Mouse (Mus musculus): ENCODE results near the gene Gm14226. TPM values are rescaled to one million over a fixed set of nuclear protein-coding genes. Genes with fewer than 3 reads are reported as not detected.
"Not testable (repeated sequence)": the region's sequence is repeated elsewhere in the genome, so short reads cannot be mapped to it uniquely, and the experiment has no call there.

The Gm14226 gene
- polyA plus RNA-seq, 1 experiment from 2014 or later, result 12.6 TPM

DNA sequence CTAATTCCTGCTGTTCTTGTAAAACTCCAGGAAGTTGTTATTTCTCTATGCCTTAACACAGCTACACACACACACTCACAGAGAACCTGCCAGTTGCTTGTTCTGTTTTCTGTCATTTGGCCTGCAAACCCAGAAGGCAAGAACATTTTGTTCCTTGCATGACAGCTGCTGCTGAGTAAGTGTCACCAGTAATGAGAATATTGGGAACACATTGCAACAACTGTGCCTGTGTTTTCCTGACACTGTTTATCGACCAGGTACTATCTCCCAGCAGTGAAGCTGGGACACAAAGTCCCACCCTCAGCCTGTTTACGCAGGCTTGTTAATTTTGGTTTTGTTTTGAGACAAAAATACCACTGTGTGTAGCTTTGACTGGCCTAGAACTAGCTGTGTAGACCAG, 34.6 kb downstream of the Gm14226 start:
- Histone ChIP-seq H3K36me3 (no peaks in the 10 kb centered on the region), H3K27ac (no peak overlapping the region), H3K4me1 (peaks cover 19% of the 10 kb centered on the region), H3K27me3 (ENCODE audit: insufficient read depth, poor library complexity, severe bottlenecking) (no peaks in the 10 kb centered on the region), H3K4me3 (no peak overlapping the region), H3K9me3 (no peaks in the 10 kb centered on the region)
- DNase-seq (ENCODE audit: low spot score), result no peak
- 66% methylated on average over 2 of the region's 2 CpGs for WGBS

DNA sequence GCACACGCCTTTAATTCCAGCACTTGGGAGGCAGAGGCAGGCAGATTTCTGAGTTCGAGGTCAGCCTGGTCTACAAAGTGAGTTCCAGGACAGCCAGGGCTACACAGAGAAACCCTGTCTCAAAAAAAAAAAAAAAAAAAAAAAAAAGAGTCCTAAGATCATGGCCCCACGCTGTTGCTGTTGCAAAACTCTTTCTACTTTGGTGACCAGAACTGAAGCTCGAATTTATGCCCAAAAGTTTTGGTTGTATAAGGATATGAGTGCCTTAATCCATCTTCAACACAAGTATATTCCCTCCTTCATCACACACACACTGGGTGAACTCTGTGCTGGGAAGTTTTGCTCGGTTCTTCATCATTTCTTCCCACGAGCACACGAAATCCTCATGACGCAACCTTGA, 35.4 kb downstream of the Gm14226 start:
- H3K27me3 ChIP-seq (ENCODE audit: insufficient read depth, poor library complexity, severe bottlenecking); DNase-seq (ENCODE audit: low spot score); H3K9me3 ChIP-seq; H3K36me3 ChIP-seq; H3K4me3 ChIP-seq; H3K27ac ChIP-seq: not testable (repeated sequence)
- H3K4me1 ChIP-seq, result peaks cover 19% of the 10 kb centered on the region
- WGBS, result 90% methylated on average over 8 of the region's 8 CpGs

GRCm38 (mm10) chr2:155054672-155055071, 36.6 kb downstream of the Gm14226 start:
- DNase-seq (ENCODE audit: low spot score), result no peak
- Histone ChIP-seq H3K9me3 (no peaks in the 10 kb centered on the region), H3K27me3 (ENCODE audit: insufficient read depth, poor library complexity, severe bottlenecking) (no peaks in the 10 kb centered on the region), H3K4me1 (peaks cover 19% of the 10 kb centered on the region), H3K4me3 (no peak overlapping the region), H3K27ac (no peak overlapping the region), H3K36me3 (peaks cover 7% of the 10 kb centered on the region)
- WGBS, result 84% methylated on average over 3 of the region's 3 CpGs

DNA sequence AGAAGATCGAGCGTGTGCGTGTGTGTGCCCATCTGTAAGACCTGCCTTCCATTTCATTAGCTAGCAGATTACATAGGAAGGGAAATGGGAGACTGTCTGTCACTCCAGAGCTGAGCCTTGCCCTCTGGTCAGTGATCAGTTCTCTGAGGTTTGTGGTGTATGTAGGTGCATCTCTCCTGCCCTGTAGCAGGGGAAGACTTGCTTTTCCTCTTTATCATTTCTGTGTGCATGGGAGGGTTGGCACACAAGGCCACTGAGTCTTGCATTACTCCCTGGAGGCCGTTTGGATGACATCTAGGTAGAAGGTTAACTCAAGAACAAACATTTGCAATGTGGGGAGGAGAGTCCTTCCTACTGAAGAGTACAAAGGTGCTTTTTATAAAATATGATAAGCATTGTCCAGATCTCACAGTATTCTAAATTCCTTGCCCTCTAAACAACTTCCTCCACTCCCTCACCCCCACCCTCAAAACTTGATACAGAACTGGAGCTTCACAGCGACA, 38.1 kb downstream of the Gm14226 start:
- no peak for DNase-seq (ENCODE audit: low spot score)
- Histone ChIP-seq H3K4me3 (no peak overlapping the region), H3K36me3 (peaks cover 15% of the 10 kb centered on the region), H3K27me3 (ENCODE audit: insufficient read depth, poor library complexity, severe bottlenecking) (no peaks in the 10 kb centered on the region), H3K4me1 (peaks cover 13% of the 10 kb centered on the region), H3K27ac (no peak overlapping the region), H3K9me3 (no peaks in the 10 kb centered on the region)
- 68% methylated on average over 5 of the region's 5 CpGs for WGBS

DNA sequence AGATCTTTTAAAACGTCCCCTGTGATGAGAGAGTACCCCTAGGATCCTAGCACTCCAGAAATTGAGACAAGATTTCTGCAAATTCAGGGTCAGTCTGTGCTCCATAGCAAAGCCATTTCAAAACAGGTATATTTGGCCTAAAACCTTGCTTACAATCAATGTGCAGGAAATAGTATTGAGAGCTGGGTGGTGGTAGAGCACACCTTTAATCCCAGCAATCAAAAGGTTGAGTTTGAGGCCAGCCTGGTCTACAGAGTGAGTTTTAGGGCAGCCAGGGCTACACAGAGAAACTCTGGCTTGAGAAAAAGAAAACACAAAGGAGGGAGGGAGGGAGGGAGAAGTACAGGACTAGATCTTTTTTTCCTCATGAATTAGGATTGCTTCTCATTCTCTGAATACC, 39.3 kb downstream of the Gm14226 start:
- H3K9me3 ChIP-seq, result no peaks in the 10 kb centered on the region
- H3K4me1 ChIP-seq, result peaks cover 2% of the 10 kb centered on the region
- H3K4me3 ChIP-seq, result no peak overlapping the region
- DNase-seq (ENCODE audit: low spot score), result no peak
- no peak overlapping the region for H3K27ac ChIP-seq
- peaks cover 28% of the 10 kb centered on the region for H3K36me3 ChIP-seq
- 66% methylated on average over 1 of the region's 1 CpGs for WGBS
- no peaks in the 10 kb centered on the region for H3K27me3 ChIP-seq (ENCODE audit: insufficient read depth, poor library complexity, severe bottlenecking)

DNA sequence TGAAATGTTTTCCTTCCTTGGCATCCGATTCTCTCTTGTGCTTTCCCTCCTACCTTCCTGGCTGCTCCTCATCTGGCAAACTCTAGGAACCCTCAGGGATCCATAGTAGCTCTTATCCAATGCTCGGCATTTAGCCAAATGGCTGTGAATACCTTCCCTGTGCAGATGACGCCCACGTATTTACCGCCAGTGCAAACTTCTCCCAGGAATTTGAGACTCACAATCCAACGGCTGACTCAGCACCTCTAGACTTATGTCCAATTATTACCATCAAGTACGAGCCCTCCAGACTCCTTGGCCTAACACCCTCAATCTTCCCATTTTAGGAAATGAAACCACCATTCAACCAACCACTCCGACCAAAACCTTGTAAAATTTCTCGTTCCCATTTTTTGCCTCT, 53.0 kb downstream of the Gm14226 start:
- H3K4me3 ChIP-seq, result no peak overlapping the region
- peaks cover 22% of the 10 kb centered on the region for H3K4me1 ChIP-seq
- peaks cover 30% of the 10 kb centered on the region for H3K36me3 ChIP-seq
- no peak for DNase-seq (ENCODE audit: low spot score)
- H3K9me3 ChIP-seq, result no peaks in the 10 kb centered on the region
- no peak overlapping the region for H3K27ac ChIP-seq
- no peaks in the 10 kb centered on the region for H3K27me3 ChIP-seq (ENCODE audit: insufficient read depth, poor library complexity, severe bottlenecking)
- 85% methylated on average over 9 of the region's 9 CpGs for WGBS

DNA sequence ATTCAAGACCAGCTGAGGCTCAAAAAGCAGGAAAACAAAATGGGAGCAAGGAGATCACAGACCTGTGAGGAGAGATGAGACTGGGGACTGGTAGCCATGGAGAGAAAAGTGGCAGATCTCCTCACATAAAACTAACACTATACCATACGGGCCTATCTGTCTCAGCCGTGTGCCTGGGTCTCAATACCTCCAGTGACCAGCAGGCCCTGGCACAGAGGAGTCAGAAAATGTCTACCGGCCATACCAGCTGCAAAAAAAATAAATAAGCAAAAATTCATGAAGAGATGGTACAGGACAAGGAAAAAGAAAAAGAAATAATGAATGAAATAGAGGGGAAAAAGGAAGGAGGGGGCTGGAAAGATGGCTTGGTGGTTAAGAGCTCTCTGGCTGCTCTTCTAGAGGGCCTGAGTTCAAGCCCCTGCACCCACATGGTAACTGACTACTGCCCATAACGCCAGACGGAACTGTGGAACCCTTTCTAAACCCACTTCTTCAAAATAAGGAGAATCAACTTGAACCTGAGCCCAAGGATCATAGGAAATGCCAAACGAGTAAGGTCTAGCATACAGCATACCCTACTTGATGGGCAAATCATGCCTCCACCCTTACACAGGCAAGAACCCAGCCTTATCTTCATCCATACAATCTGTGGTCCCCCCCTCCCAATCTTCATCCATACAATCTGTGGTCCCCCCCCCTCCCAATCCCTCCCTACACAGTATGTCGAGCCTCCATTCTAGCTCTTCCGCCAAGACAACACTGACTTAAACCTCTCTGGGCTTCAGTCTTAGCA, 54.5 kb downstream of the Gm14226 start:
- peak overlapping the region; percentile 76; the same call in 1 of the 2 replicates for H3K4me3 ChIP-seq
- H3K27ac ChIP-seq, result no peak overlapping the region

DNA sequence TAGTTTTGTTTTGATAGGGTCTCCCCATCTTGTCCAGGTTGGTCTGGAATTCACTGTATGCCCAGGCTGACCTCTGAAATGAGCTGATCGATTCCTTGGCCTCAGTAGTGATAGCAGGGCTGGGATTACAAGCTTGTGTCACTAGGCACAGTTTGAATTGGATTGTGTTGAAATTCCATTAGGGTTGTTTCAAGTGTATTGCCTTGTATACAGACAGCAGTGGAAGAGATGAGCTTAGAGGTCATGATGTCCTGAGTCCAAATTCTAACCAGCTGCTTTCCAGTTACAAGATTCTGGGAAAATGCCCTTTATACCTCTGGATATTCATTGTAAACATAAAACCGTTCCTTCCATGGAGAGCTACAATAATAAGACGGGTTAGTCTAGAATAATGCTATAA, 55.3 kb downstream of the Gm14226 start:
- no peaks in the 10 kb centered on the region for H3K27me3 ChIP-seq (ENCODE audit: insufficient read depth, poor library complexity, severe bottlenecking)
- peak overlapping the region; percentile 76 for H3K4me3 ChIP-seq
- 26% methylated on average over 3 of the region's 3 CpGs for WGBS
- H3K27ac ChIP-seq, result peak overlapping the region; percentile 95
- peaks cover 7% of the 10 kb centered on the region for H3K36me3 ChIP-seq
- H3K9me3 ChIP-seq, result no peaks in the 10 kb centered on the region
- no peak for DNase-seq (ENCODE audit: low spot score)
- peaks cover 22% of the 10 kb centered on the region for H3K4me1 ChIP-seq

More for the DNA sequence above, 54.5 kb downstream of the Gm14226 start:
- H3K27me3 ChIP-seq (ENCODE audit: insufficient read depth, poor library complexity, severe bottlenecking), result no peaks in the 10 kb centered on the region
- WGBS, result 89% methylated on average over 8 of the region's 8 CpGs
- H3K4me1 ChIP-seq, result peaks cover 22% of the 10 kb centered on the region
- no peaks in the 10 kb centered on the region for H3K9me3 ChIP-seq
- H3K36me3 ChIP-seq, result peaks cover 15% of the 10 kb centered on the region
- no peak for DNase-seq (ENCODE audit: low spot score)

DNA sequence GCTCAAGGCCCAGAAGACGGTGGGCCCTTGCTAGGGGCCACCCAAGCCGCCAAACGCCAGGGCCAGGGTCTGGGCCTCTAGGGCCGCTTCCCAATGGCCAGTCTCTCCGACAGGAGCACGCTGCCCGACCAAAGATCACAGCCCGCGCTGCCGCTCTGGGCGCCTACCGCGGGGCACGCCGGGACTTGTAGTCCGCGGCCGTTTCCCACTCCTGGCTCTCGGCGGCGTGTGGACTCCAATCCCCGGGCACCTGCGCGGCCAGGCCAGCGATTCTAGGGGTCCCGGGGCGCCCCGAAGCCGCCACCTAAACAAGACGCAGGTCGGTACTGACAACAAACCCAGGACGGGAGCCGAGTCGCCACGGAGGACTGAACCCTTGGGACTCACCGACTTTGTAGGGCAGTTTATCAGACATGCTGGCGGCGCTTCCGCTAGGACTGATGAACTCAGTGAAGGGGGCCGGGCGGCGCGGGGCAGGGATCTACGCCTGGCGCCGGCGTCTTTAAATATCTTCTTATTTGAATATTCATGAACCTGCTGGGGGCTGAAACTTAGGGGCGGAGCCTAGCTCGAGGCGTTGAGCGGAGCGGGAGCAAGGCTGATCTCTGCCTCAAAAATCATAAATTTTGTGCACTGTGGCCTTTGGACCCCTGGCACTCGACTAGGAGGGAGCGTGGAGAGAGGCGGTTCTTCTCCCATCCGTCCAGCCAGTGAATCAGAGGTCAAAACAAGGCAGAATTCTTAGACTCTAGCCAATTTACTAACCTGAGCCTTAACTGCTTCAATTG, 56.1 kb downstream of the Gm14226 start, which contains the start of gene Ahcy:
Ahcy (minus strand) TSS at position 520 of the 788 bp plus-strand sequence.
- Histone ChIP-seq H3K27ac (peak within 1 kb of the TSS; percentile 95), H3K4me3 (peak within 1 kb of the TSS; percentile 76), H3K36me3 (no peaks in the 10 kb centered on the region; the same call in 1 of the 2 replicates), H3K4me1 (peaks cover 22% of the 10 kb centered on the region), H3K9me3 (no peaks in the 10 kb centered on the region), H3K27me3 (ENCODE audit: insufficient read depth, poor library complexity, severe bottlenecking) (no peaks in the 10 kb centered on the region)
- WGBS, result under 1% methylated on average over 56 of the region's 56 CpGs
- peak; percentile 97 for DNase-seq (ENCODE audit: low spot score)

GRCm38 (mm10) chr2:155074766-155075330, 56.8 kb downstream of the Gm14226 start:
- peak overlapping the region; percentile 76 for H3K4me3 ChIP-seq
- H3K27me3 ChIP-seq (ENCODE audit: insufficient read depth, poor library complexity, severe bottlenecking), result no peaks in the 10 kb centered on the region
- H3K9me3 ChIP-seq, result no peaks in the 10 kb centered on the region
- H3K36me3 ChIP-seq, result no peaks in the 10 kb centered on the region
- WGBS, result 11% methylated on average over 12 of the region's 12 CpGs
- DNase-seq (ENCODE audit: low spot score), result no peak
- peak overlapping the region; percentile 95 for H3K27ac ChIP-seq
- peaks cover 22% of the 10 kb centered on the region for H3K4me1 ChIP-seq

- DNase-seq (ENCODE audit: low spot score), result no peak
- Histone ChIP-seq H3K27me3 (ENCODE audit: insufficient read depth, poor library complexity, severe bottlenecking) (no peaks in the 10 kb centered on the region), H3K9me3 (no peaks in the 10 kb centered on the region), H3K4me1 (peaks cover 22% of the 10 kb centered on the region), H3K4me3 (no peak overlapping the region), H3K36me3 (no peaks in the 10 kb centered on the region), H3K27ac (no peak overlapping the region)
- WGBS, result 63% methylated on average over 6 of the region's 6 CpGs
Measured at GRCm38 (mm10) chr2:155075649-155076048, 57.6 kb downstream of the Gm14226 start.
